Mouse (Mus musculus) ES-Bruce4 (cell line): Measurements from ENCODE around the gene Mcu.

Source experiments
- CTCF ChIP-seq: IDR thresholded peaks from one replicate; pipeline ENCODE4 v1.8.1; 2011; ENCODE audit warnings: low read depth, low read length
- EP300 ChIP-seq: IDR thresholded peaks from 2 replicates; pipeline ENCODE4 v1.6.1; 2011; ENCODE audit warnings: low read depth, low read length; ENCODE audit not compliant: insufficient read depth
- POLR2A ChIP-seq: IDR thresholded peaks from one replicate; pipeline ENCODE4 v1.8.1; 2011; ENCODE audit warnings: low read length; ENCODE audit not compliant: insufficient read depth

- TF ChIP-seq CTCF (peak; percentile 13), EP300 (no peak), POLR2A (no peak)
These were observed 125.6 kb downstream of the Mcu start for GRCm38 (mm10) chr10:59490920-59491319.
